In the genomic region with DNA sequence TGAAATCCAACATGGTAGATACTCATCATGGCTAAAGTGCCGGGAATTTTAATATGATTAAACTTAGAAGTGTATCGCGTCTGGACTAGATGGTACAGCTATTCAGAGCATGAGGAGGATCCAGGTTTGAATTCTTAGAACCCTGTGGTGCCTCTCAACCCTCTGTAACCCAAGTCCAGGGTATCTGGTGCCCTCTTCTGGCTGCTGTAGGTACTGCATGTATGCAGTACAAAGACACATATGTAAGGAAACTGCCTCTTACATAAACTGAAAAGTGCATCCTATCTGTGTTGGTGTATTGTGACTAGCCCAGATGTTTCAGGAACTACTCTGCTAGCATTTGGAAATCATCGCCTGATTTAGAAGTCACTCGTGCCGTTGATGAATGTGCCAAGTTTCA, we compare ENCODE assay signal across 8 mouse cellular contexts.
A peak's percentile ranks its signal among the peaks of the same experiment; 100 is the strongest.
DNase-seq lines count a peak whose midpoint lies in the region; ATAC-seq lines count a peak whose summit lies in the region.

No protein-coding gene starts in this region.

- no peak overlapping the region for H3K9ac ChIP-seq in neural tube, embryonic 15.5 days (replicated peaks)
- H3K9ac ChIP-seq in forebrain, embryonic 11.5 days (ENCODE audit: low read length) = no peak overlapping the region

- H3K4me2 ChIP-seq in neural tube, embryonic 15.5 days = no peak overlapping the region
- H3K4me2 ChIP-seq in forebrain, embryonic 11.5 days (ENCODE audit: low read depth, low read length, severe bottlenecking) = no peak overlapping the region

- ATAC-seq in neural tube, embryonic 15.5 days (ENCODE audit: low FRiP score) = no peak
- ATAC-seq in forebrain, embryonic 11.5 days (replicated peaks; ENCODE audit: low FRiP score) = no peak

- peaks cover 27% of the 10 kb centered on the region for H3K4me1 ChIP-seq in neural tube, embryonic 15.5 days
- H3K4me1 ChIP-seq in forebrain, embryonic 11.5 days (replicated peaks; ENCODE audit: control insufficient read depth, insufficient read depth, low read length) = peaks cover 6% of the 10 kb centered on the region; the same call in 1 of the 2 replicates
- peaks cover 49% of the 10 kb centered on the region for H3K4me1 ChIP-seq in limb, embryonic 10.5 days

- no peaks in the 10 kb centered on the region for H3K9me3 ChIP-seq in neural tube, embryonic 15.5 days (replicated peaks)
- no peaks in the 10 kb centered on the region for H3K9me3 ChIP-seq in forebrain, embryonic 11.5 days (ENCODE audit: control insufficient read depth, low read length)
- H3K9me3 ChIP-seq in limb, embryonic 10.5 days (replicated peaks) = no peaks in the 10 kb centered on the region

- DNase-seq in adrenal gland, adult 18-20 months (ENCODE audit: low spot score in 2 of 2) = peak; percentile 67 to 71
- no peak for DNase-seq in adrenal gland, postnatal 4 days (ENCODE audit: low spot score in 2 of 2)
- peak; percentile 91 for DNase-seq in neural tube, embryonic 10.5 days (ENCODE audit: extremely low spot score, low spot score)
- peak; percentile 48 for DNase-seq in c-Kit-positive CD71-negative TER-119-negative erythroid progenitor cells, embryonic 14.5 days (ENCODE audit: low read depth)
- DNase-seq in forebrain, embryonic 11.5 days (ENCODE audit: low spot score) = peak; percentile 91
- peak; percentile 91 for DNase-seq in limb, embryonic 10.5 days (ENCODE audit: low spot score)
- peak; percentile 50 for DNase-seq in retina, postnatal 7 days (ENCODE audit: low read depth, low spot score)

- H3K27me3 ChIP-seq in neural tube, embryonic 15.5 days (replicated peaks) = no peaks in the 10 kb centered on the region
- no peaks in the 10 kb centered on the region; the same call in 1 of the 2 replicates for H3K27me3 ChIP-seq in forebrain, embryonic 11.5 days (ENCODE audit: control insufficient read depth, insufficient read depth, low read length)
- H3K27me3 ChIP-seq in limb, embryonic 10.5 days (ENCODE audit: low read depth, poor library complexity, severe bottlenecking) = peaks cover 23% of the 10 kb centered on the region

- H3K4me3 ChIP-seq in neural tube, embryonic 15.5 days (replicated peaks) = no peak overlapping the region
- H3K4me3 ChIP-seq in forebrain, embryonic 11.5 days (ENCODE audit: low read depth, low read length) = no peak overlapping the region
- no peak overlapping the region for H3K4me3 ChIP-seq in limb, embryonic 10.5 days

- 41% methylated on average over 6 of the region's 6 CpGs for WGBS in neural tube, embryonic 15.5 days
- WGBS in forebrain, embryonic 11.5 days = 32% methylated on average over 6 of the region's 6 CpGs
- WGBS in limb, embryonic 10.5 days = 33% methylated on average over 6 of the region's 6 CpGs

- no peak overlapping the region for H3K27ac ChIP-seq in neural tube, embryonic 15.5 days (replicated peaks)
- no peak overlapping the region for H3K27ac ChIP-seq in forebrain, embryonic 11.5 days (ENCODE audit: low read depth, low read length)
- no peak overlapping the region for H3K27ac ChIP-seq in limb, embryonic 10.5 days

- no peaks in the 10 kb centered on the region for H3K36me3 ChIP-seq in neural tube, embryonic 15.5 days
- no peaks in the 10 kb centered on the region for H3K36me3 ChIP-seq in forebrain, embryonic 11.5 days (ENCODE audit: control insufficient read depth, insufficient read depth, low read length)
- no peaks in the 10 kb centered on the region for H3K36me3 ChIP-seq in limb, embryonic 10.5 days

Comparison
In these comparisons a context has a peak if more than half of its experiments do, and no peak if none do; other contexts are left out.
1. DNase-seq: peak in adrenal gland, adult 18-20 months (2 of 2), neural tube, embryonic 10.5 days (single experiment), c-Kit-positive CD71-negative TER-119-negative erythroid progenitor cells, embryonic 14.5 days (single experiment), forebrain, embryonic 11.5 days (single experiment), limb, embryonic 10.5 days (single experiment) and retina, postnatal 7 days (single experiment); none in adrenal gland, postnatal 4 days (0 of 2).